Mouse (Mus musculus) adrenal gland, postnatal 14 days (tissue): ENCODE measurements around the gene Tjp3. TPM values are rescaled to one million over a fixed set of nuclear protein-coding genes. Genes with fewer than 3 reads are reported as not detected.
A peak's percentile ranks its signal among the peaks of the same experiment; 100 is the strongest.
"Not testable (repeated sequence)": the region's sequence is repeated elsewhere in the genome, so short reads cannot be mapped to it uniquely, and the experiment has no call there.

ENCODE experiments used
- DNase-seq: peaks from one replicate; pipeline ENCODE4 v3.0.0; 2021; ENCODE audit warnings: mixed read lengths
- microRNA-seq, 2 experiments: library from miRNA; unstranded; fragments of <30 nt; microRNA quantifications; one replicate each; pipeline ENCODE4 v1.2.0; 2021
- total RNA-seq: library from RNA; stranded (reverse); gene quantifications from 2 replicates; pipeline ENCODE4 v1.2.3, GENCODE M21; 2021

Gene Tjp3
- total RNA-seq, 1 experiment from 2014 or later, result 1.6 TPM

DNA sequence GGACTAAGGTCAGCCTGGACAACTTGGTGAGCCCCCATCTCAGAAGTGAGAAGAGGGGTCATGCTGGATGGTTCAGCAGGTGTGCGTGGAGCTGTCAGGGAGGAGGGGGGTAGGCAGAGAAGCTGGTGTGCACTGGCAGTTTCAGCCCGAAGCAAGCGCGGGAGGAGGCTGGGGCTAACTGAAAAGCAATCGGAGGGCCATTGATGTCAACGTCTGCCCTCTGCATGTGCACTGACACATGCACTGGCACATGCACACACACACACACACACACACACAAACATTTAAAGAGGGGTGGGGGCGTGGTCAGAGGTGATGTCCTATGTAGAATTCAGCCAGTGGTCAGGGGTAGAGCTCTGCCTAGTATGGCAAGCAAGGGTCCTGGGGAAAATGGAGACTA lies 59.9 kb downstream of the Tjp3 start:
- no peak for DNase-seq

DNA sequence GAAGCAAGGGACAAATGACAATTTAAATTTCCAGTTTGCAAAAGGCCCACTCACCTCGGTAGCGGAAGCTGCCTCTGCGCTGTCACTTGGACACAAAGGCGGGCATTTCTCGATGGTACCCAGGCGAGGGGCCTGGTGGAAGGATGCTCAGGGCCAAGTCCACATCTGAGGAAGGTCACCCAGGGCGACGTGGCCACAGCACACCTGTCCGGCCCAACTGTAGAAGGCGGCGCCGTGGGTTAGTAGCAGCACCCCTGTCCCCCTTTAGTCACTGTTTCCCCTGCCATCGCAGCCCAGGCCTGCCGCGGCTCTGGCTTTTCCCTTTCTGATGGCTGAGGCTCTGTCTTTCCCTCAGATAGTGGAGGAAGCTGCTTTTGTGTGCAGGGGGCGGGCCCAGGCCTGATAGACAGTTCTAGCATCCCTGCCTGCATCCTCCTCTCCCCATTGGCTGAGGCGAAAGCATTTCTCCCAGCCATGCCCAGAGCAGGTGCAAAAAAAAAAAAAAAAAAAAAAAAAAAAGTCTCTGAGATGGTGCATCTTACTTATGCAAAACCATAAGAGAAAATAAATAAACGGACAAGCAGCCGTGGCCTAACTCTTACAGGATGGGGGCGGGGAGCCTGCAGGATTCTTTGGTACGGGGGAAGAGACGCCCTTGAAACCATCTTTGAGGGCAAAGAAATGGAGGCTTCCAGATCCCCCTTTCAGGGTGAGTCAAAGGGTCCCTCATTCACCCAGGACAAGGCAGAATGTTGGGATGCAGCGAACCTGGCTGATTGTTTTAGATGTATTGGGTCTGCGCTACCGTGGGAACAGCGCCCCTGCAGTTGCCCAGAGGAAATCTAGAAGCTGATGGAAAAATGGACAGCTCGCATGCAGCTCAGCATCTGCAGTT lies 60.7 kb downstream of the Tjp3 start, which contains the start of gene Atcay:
Gene Atcay (minus strand): TSS at position 396 of the 895 bp plus-strand sequence.
- peak; percentile 41 for DNase-seq

DNA sequence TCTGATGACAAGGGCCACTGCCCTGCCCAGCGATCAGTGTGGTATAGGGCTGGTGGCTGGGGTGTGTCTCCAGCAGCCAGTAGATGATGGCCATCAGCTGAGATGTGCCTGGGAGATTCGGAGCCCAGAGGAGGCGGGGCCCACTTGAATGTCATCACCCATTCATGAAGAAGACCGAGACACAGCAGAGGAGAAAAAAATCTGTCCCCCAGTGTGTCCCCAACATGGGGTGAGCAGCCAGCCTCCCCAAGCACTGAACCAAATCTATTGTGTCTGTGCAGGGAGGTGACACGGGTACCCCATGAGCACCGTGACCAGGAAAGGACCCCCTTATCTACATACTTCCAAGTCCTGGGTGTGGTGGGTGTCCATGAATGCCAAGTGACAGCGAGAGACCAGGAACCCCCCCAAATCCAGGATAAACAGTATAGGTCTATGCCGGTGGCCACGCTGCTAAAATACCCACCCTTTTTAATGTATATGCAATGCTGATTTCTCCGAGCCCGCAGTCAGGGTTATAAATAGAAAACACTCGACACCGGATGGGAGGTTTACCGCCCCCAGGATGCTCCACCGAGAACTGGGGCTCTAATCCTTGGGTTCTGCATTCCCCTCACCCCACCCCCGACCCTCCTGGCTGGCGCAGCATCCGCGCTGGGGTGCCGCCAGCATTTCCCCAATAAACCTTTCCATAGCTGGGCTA lies 61.5 kb downstream of the Tjp3 start:
- no peak for DNase-seq

DNA sequence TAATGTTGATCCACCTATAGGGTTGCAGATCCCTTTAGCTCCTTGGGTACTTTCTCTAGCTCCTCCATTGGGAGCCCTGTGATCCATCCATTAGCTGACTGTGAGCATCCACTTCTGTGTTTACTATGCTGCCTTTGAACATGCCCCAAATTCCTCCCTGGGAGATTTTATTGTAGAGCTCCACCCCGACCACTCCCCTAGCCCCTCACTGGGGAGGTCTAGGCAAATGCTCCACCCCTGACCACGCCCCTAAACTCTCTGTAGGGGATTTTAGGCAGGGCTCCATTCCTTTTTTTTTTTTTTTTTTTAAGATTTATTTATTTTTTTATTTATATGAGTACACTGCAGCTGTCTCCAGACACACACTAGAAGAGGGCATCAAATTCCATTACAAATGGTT lies 67.7 kb downstream of the Tjp3 start:
- DNase-seq, result not testable (repeated sequence)

Small RNAs within 50 kb of the gene (microRNA-seq; reads per million reads assigned to microRNA genes)
- gene Mir3057, result 6.1 to 8.5 reads per million in 2 experiments

Other genes starting within 250 kb of the Tjp3 start
- 212 and 215 TPM in 2 replicates for gene Sgta, start 231.4 kb downstream of the Tjp3 start, total RNA-seq
- gene Thop1, start 221.5 kb downstream of the Tjp3 start, total RNA-seq, result 56.0 and 60.6 TPM in 2 replicates
- 2.5 and 26.5 TPM in 2 replicates for gene Creb3l3, start 192.7 kb downstream of the Tjp3 start, total RNA-seq
- 161 and 163 TPM in 2 replicates for gene Map2k2, start 185.7 kb downstream of the Tjp3 start, total RNA-seq
- gene Zbtb7a, start 156.4 kb downstream of the Tjp3 start, total RNA-seq, result 66.9 and 73.8 TPM in 2 replicates
- gene Pias4, start 123.7 kb downstream of the Tjp3 start, total RNA-seq, result 27.3 and 28.3 TPM in 2 replicates
- 1,390 and 1,511 TPM in 2 replicates for gene Eef2, start 115.0 kb downstream of the Tjp3 start, total RNA-seq
- 58.3 and 62.2 TPM in 2 replicates for gene Dapk3, start 108.6 kb downstream of the Tjp3 start, total RNA-seq
- gene 4930442H23Rik, start 107.7 kb downstream of the Tjp3 start, total RNA-seq, result not detected in 2 replicates
- not detected in 2 replicates for gene Nmrk2, start 89.5 kb downstream of the Tjp3 start, total RNA-seq
- 2.1 and 3.5 TPM in 2 replicates for gene Atcay, start 60.7 kb downstream of the Tjp3 start, total RNA-seq
- gene Zfr2, start 58.4 kb downstream of the Tjp3 start, total RNA-seq, result 11.0 and 12.5 TPM in 2 replicates
- 2.1 and 2.9 TPM in 2 replicates for gene Matk, start 38.6 kb downstream of the Tjp3 start, total RNA-seq
- gene Mrpl54, start 24.6 kb downstream of the Tjp3 start, total RNA-seq, result 108 and 113 TPM in 2 replicates
- 95.0 and 100 TPM in 2 replicates for gene Apba3, start 24.6 kb downstream of the Tjp3 start, total RNA-seq
- 38.7 and 46.9 TPM in 2 replicates for gene Pip5k1c, start 1.4 kb upstream of the Tjp3 start, total RNA-seq
- 33.1 and 40.7 TPM in 2 replicates for gene Cactin, start 29.5 kb upstream of the Tjp3 start, total RNA-seq
- 38.6 and 47.0 TPM in 2 replicates for gene Tbxa2r, start 37.1 kb upstream of the Tjp3 start, total RNA-seq
- gene Gipc3, start 51.7 kb upstream of the Tjp3 start, total RNA-seq, result 4.6 and 5.1 TPM in 2 replicates
- gene Hmg20b, start 58.9 kb upstream of the Tjp3 start, total RNA-seq, result 83.0 and 90.1 TPM in 2 replicates
- 15.2 and 16.3 TPM in 2 replicates for gene Mfsd12, start 65.9 kb upstream of the Tjp3 start, total RNA-seq
- 2.0 and 2.1 TPM in 2 replicates for gene 4930404N11Rik, start 74.2 kb upstream of the Tjp3 start, total RNA-seq
- gene Fzr1, start 86.9 kb upstream of the Tjp3 start, total RNA-seq, result 40.5 and 43.3 TPM in 2 replicates
- 52.6 and 55.6 TPM in 2 replicates for gene Dohh, start 92.8 kb upstream of the Tjp3 start, total RNA-seq
- gene Gm48551, start 92.9 kb upstream of the Tjp3 start, total RNA-seq, result 0.48 and 1.6 TPM in 2 replicates
- gene Gm48552, start 97.4 kb upstream of the Tjp3 start, total RNA-seq, result 0.64 and 2.1 TPM in 2 replicates
- 0.94 and 1.9 TPM in 2 replicates for gene Smim24, start 101.5 kb upstream of the Tjp3 start, total RNA-seq
- gene Nfic, start 164.1 kb upstream of the Tjp3 start, total RNA-seq, result 90.1 and 104 TPM in 2 replicates
- gene Celf5, start 191.1 kb upstream of the Tjp3 start, total RNA-seq, result 0.48 and 0.98 TPM in 2 replicates
- gene Ncln, start 204.8 kb upstream of the Tjp3 start, total RNA-seq, result 102 and 107 TPM in 2 replicates
- 2.3 and 7.4 TPM in 2 replicates for gene S1pr4, start 208.6 kb upstream of the Tjp3 start, total RNA-seq
- gene Gna15, start 232.6 kb upstream of the Tjp3 start, total RNA-seq, result 0.85 and 1.9 TPM in 2 replicates